ENCODE assay signal across 26 mouse cellular contexts in the genomic region with DNA sequence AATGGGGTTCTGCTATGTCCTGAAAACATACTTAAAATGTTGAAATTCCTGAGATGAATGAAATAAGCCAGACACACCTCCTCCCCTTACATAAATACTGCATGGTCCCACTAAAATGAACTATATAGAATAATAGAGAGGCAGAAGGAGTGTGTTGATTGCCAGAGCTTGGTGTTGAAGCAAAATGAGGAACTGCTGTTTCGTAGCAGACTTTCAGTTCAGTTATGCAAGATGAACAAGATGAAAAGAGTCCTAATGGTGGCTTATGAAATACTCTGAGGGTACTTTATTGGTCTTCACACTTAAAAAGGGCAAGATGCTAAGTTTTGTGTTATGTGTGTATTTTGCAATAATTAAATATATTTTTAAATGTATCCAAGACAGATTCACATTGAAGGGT. TPM values are rescaled to one million over a fixed set of nuclear protein-coding genes. Genes with fewer than 3 reads are reported as not detected.
A peak's percentile ranks its signal among the peaks of the same experiment; 100 is the strongest.
DNase-seq lines count a peak whose midpoint lies in the region; ATAC-seq and TF ChIP-seq lines count a peak whose summit lies in the region.
"Had no signal": no experiment of that assay in that cellular context is flagged by ENCODE, and none has a peak within 500 bp of the region (broad histone marks: within the 10 kb centered on the region; RNA-seq: fewer than 3 reads in every experiment).

No protein-coding gene starts in this region.

- 87% methylated on average over 1 of the region's 1 CpGs for WGBS in forebrain, embryonic 11.5 days

- H3K4me1 ChIP-seq in bone marrow macrophage, adult 2 months (ENCODE audit: control insufficient read depth, insufficient read depth, low read length), result peaks cover 56% of the 10 kb centered on the region
- no peaks in the 10 kb centered on the region for H3K4me1 ChIP-seq in forebrain, embryonic 11.5 days (replicated peaks; ENCODE audit: control insufficient read depth, insufficient read depth, low read length)
- H3K4me1 ChIP-seq: embryonic facial prominence, embryonic 15.5 days; heart, embryonic 13.5 days; hindbrain, embryonic 13.5 days; kidney, embryonic 15.5 days; limb, embryonic 13.5 days had no signal

- no peaks in the 10 kb centered on the region for H3K36me3 ChIP-seq in forebrain, embryonic 11.5 days (ENCODE audit: control insufficient read depth, insufficient read depth, low read length)
- H3K36me3 ChIP-seq: embryonic facial prominence, embryonic 15.5 days; heart, embryonic 13.5 days; hindbrain, embryonic 13.5 days; kidney, embryonic 15.5 days; limb, embryonic 13.5 days; liver, embryonic 15.5 days had no signal

- peak overlapping the region; percentile 83 for H3K27ac ChIP-seq in bone marrow macrophage, adult 2 months (ENCODE audit: insufficient read depth, low read depth, low read length)
- no peak overlapping the region for H3K27ac ChIP-seq in forebrain, embryonic 11.5 days (ENCODE audit: low read depth, low read length)
- H3K27ac ChIP-seq: embryonic facial prominence, embryonic 15.5 days; heart, adult 2 months; heart, embryonic 13.5 days; hindbrain, embryonic 13.5 days; kidney, embryonic 15.5 days; limb, embryonic 13.5 days; stomach, postnatal 0 days had no signal

- TF ChIP-seq POLR2A in bone marrow macrophage, adult 2 months (IDR thresholded peaks at IDR 0.05; ENCODE audit: borderline replicate concordance, low read depth, low read length), result no peak

- no peak overlapping the region for H3K4me3 ChIP-seq in bone marrow macrophage, adult 2 months (ENCODE audit: insufficient read depth, low read length)
- H3K4me3 ChIP-seq in forebrain, embryonic 11.5 days (ENCODE audit: low read depth, low read length), result no peak overlapping the region
- H3K4me3 ChIP-seq: embryonic facial prominence, embryonic 15.5 days; heart, adult 2 months; heart, embryonic 13.5 days; hindbrain, embryonic 13.5 days; kidney, embryonic 15.5 days; limb, embryonic 13.5 days; liver, embryonic 15.5 days had no signal

- no peaks in the 10 kb centered on the region for H3K27me3 ChIP-seq in forebrain, embryonic 11.5 days (ENCODE audit: control insufficient read depth, insufficient read depth, low read length)
- H3K27me3 ChIP-seq: limb, embryonic 13.5 days; liver, embryonic 15.5 days had no signal

- H3K9ac ChIP-seq in forebrain, embryonic 11.5 days (ENCODE audit: low read length), result no peak overlapping the region
- H3K9ac ChIP-seq: embryonic facial prominence, embryonic 15.5 days; heart, embryonic 13.5 days; hindbrain, embryonic 13.5 days; kidney, embryonic 15.5 days; limb, embryonic 13.5 days; liver, embryonic 15.5 days had no signal

- H3K4me2 ChIP-seq in forebrain, embryonic 11.5 days (ENCODE audit: low read depth, low read length, severe bottlenecking), result no peak overlapping the region
- H3K4me2 ChIP-seq: embryonic facial prominence, embryonic 15.5 days; heart, embryonic 13.5 days; hindbrain, embryonic 13.5 days; kidney, embryonic 15.5 days; limb, embryonic 13.5 days; liver, embryonic 15.5 days had no signal

- no peak for TF ChIP-seq CTCF in bone marrow macrophage, adult 2 months (IDR thresholded peaks at IDR 0.05; ENCODE audit: low read depth, low read length)

- peak; percentile 31 to 49 for DNase-seq in spleen, postnatal 36 days (ENCODE audit: low spot score in 2 of 2)
- no peak for DNase-seq in spleen, postnatal 4 days (ENCODE audit: low spot score in 2 of 2)
- no peak for DNase-seq in forebrain, embryonic 11.5 days (ENCODE audit: low spot score)
- DNase-seq: cerebellum, adult 2 months; cerebellum, postnatal 36 days; gastrocnemius, postnatal 25 days; heart, adult 2 months; heart, postnatal 14 days; kidney, adult 11 months; lung, postnatal 10 days; right cerebral cortex, adult 18-20 months; right cerebral cortex, postnatal 4 days; thymus, adult 2 months had no signal

- no peaks in the 10 kb centered on the region for H3K9me3 ChIP-seq in forebrain, embryonic 11.5 days (ENCODE audit: control insufficient read depth, low read length)
- H3K9me3 ChIP-seq: embryonic facial prominence, embryonic 15.5 days; heart, embryonic 13.5 days; hindbrain, embryonic 13.5 days; kidney, embryonic 15.5 days; limb, embryonic 13.5 days; liver, embryonic 15.5 days had no signal

- ATAC-seq in megakaryocyte progenitor cell, adult 5-6 weeks (replicated peaks; ENCODE audit: poor library complexity), result peak; percentile 60
- ATAC-seq in forebrain, embryonic 11.5 days (replicated peaks; ENCODE audit: low FRiP score), result no peak
- ATAC-seq in erythroblast, adult 5-6 weeks (replicated peaks; ENCODE audit: low FRiP score, poor library complexity, severe bottlenecking), result no peak
- no peak for ATAC-seq in activated CD4-positive, CD25-positive, alpha-beta regulatory T cell, adult 4 months
- ATAC-seq: forebrain, embryonic 16.5 days; midbrain, embryonic 16.5 days had no signal

RNA-seq across cellular contexts. Expression of gene Rpn1, which starts 15.5 kb away (rescaled TPM):
- polyA plus RNA-seq in bone marrow macrophage, adult 2 months (2012; ENCODE audit: insufficient read depth, insufficient read length, missing spikeins), result 148 and 185 TPM in 2 replicates
- total RNA-seq in megakaryocyte progenitor cell, adult 5-6 weeks (2015), result 200 and 205 TPM in 2 replicates
- 385 and 395 TPM in 2 replicates for total RNA-seq in megakaryocyte progenitor cell, adult 5-6 weeks (2017)
- 274 and 284 TPM in 2 replicates for polyA plus RNA-seq in forebrain, embryonic 11.5 days (2014; fragmentation: Nextera tagmentation; extraction: Ambion mirVana)
- total RNA-seq in erythroblast, adult 5-6 weeks (2015; ENCODE audit: low replicate concordance), result 24.0 and 30.9 TPM in 2 replicates
- 42.8 and 54.5 TPM in 2 replicates for total RNA-seq in erythroblast, adult 5-6 weeks (2017; ENCODE audit: low replicate concordance)
- polyA plus RNA-seq in activated CD4-positive, CD25-positive, alpha-beta regulatory T cell, adult 4 months (2017; shearing (Covaris generic)), result 100 to 1,000 TPM; 100 to 113 TPM

RNA-seq across cellular contexts. Expression of gene Rab7, which starts 23.7 kb away (rescaled TPM):
- polyA plus RNA-seq in bone marrow macrophage, adult 2 months (2012; ENCODE audit: insufficient read depth, insufficient read length, missing spikeins), result 475 and 476 TPM in 2 replicates
- total RNA-seq in megakaryocyte progenitor cell, adult 5-6 weeks (2015), result 262 and 265 TPM in 2 replicates
- 76.2 and 93.7 TPM in 2 replicates for total RNA-seq in megakaryocyte progenitor cell, adult 5-6 weeks (2017)
- polyA plus RNA-seq in forebrain, embryonic 11.5 days (2014; fragmentation: Nextera tagmentation; extraction: Ambion mirVana), result 232 and 244 TPM in 2 replicates
- 76.7 and 111 TPM in 2 replicates for total RNA-seq in erythroblast, adult 5-6 weeks (2015; ENCODE audit: low replicate concordance)
- total RNA-seq in erythroblast, adult 5-6 weeks (2017; ENCODE audit: low replicate concordance), result 29.4 and 36.0 TPM in 2 replicates
- 100 to 1,000 TPM; 294 to 336 TPM for polyA plus RNA-seq in activated CD4-positive, CD25-positive, alpha-beta regulatory T cell, adult 4 months (2017; shearing (Covaris generic))

Comparison
In these comparisons a context has a peak if more than half of its experiments do, and no peak if none do; other contexts are left out.
1. DNase-seq: peak in spleen, postnatal 36 days (2 of 2); none in spleen, postnatal 4 days (0 of 2) and forebrain, embryonic 11.5 days (single experiment).